Mouse (Mus musculus) spleen, adult 18-20 months (tissue): Measurements from ENCODE around the gene Gm17428.
"Not testable (repeated sequence)": the region's sequence is repeated elsewhere in the genome, so short reads cannot be mapped to it uniquely, and the experiment has no call there.

Source experiments
- DNase-seq, 2 experiments: peaks; one replicate each; pipeline ENCODE4 v3.0.0; 2022; ENCODE audit warnings: mixed read lengths in 2 of 2

Gene Gm17428

GRCm38 (mm10) chr14:54992196-54992595, 15.5 kb downstream of the Gm17428 start:
- no peak for DNase-seq

- no peak for DNase-seq
Observed at GRCm38 (mm10) chr14:54993636-54994035, 16.9 kb downstream of the Gm17428 start.

- DNase-seq, result no peak
Observed at GRCm38 (mm10) chr14:54994136-54994868, 17.6 kb downstream of the Gm17428 start, which contains the start of gene Myh7. Gene Myh7, minus strand, starts transcription at chr14:54994626.

GRCm38 (mm10) chr14:54994869-54995186, 18.1 kb downstream of the Gm17428 start:
- no peak for DNase-seq

- no peak for DNase-seq
Observed at GRCm38 (mm10) chr14:54995457-54996138, 18.9 kb downstream of the Gm17428 start.

- DNase-seq, result no peak
Observed at GRCm38 (mm10) chr14:54996793-54997192, 20.1 kb downstream of the Gm17428 start.

GRCm38 (mm10) chr14:54997297-54997696, 20.6 kb downstream of the Gm17428 start:
- DNase-seq, result no peak

GRCm38 (mm10) chr14:54998680-54999079, 21.9 kb downstream of the Gm17428 start:
- no peak for DNase-seq

GRCm38 (mm10) chr14:54999868-55000267, 23.1 kb downstream of the Gm17428 start:
- DNase-seq, result not testable (repeated sequence)

- DNase-seq, result no peak
Observed at GRCm38 (mm10) chr14:55000814-55001213, 24.1 kb downstream of the Gm17428 start.

- no peak for DNase-seq
Observed at GRCm38 (mm10) chr14:55001446-55001845, 24.7 kb downstream of the Gm17428 start.

- DNase-seq, result no peak
Observed at GRCm38 (mm10) chr14:55001938-55002686, 25.4 kb downstream of the Gm17428 start.

GRCm38 (mm10) chr14:55002687-55003120, 26.0 kb downstream of the Gm17428 start:
- no peak for DNase-seq

- DNase-seq, result no peak
Observed at GRCm38 (mm10) chr14:55003878-55004855, 27.4 kb downstream of the Gm17428 start.

GRCm38 (mm10) chr14:55005506-55005905, 28.8 kb downstream of the Gm17428 start:
- no peak for DNase-seq

GRCm38 (mm10) chr14:55005967-55006366, 29.2 kb downstream of the Gm17428 start:
- no peak for DNase-seq

- no peak for DNase-seq
Observed at GRCm38 (mm10) chr14:55006541-55006940, 29.8 kb downstream of the Gm17428 start.

- no peak for DNase-seq
Observed at GRCm38 (mm10) chr14:55007120-55007908, 30.6 kb downstream of the Gm17428 start.

- no peak for DNase-seq
Observed at GRCm38 (mm10) chr14:55008417-55008816, 31.7 kb downstream of the Gm17428 start.

GRCm38 (mm10) chr14:55011116-55011515, 34.4 kb downstream of the Gm17428 start:
- DNase-seq, result no peak

GRCm38 (mm10) chr14:55014591-55014990, 37.9 kb downstream of the Gm17428 start:
- DNase-seq, result no peak
